Mouse (Mus musculus) midbrain, embryonic 16.5 days (tissue): Measurements from ENCODE around the gene H1fx. TPM values are rescaled to one million over a fixed set of nuclear protein-coding genes. Genes with fewer than 3 reads are reported as not detected.
"Not testable (repeated sequence)": the region's sequence is repeated elsewhere in the genome, so short reads cannot be mapped to it uniquely, and the experiment has no call there.

Experiments used
- ATAC-seq: fragments of 200-750 bp; cut with Nextera tagmentation; 2 replicates; pipeline ENCODE4 v1.8.0; 2017; ENCODE audit warnings: moderate TSS enrichment
- H3K27ac ChIP-seq: fragments of 300-500 bp; sonication (generic); 2 replicates; pipeline ENCODE4 v1.5.1; 2014; ENCODE audit warnings: mild to moderate bottlenecking, low read length, mixed read lengths
- H3K27me3 ChIP-seq: fragments of 300-500 bp; sonication (generic); 2 replicates; pipeline ENCODE4 v1.6.1; 2014; ENCODE audit warnings: low read depth, low read length, mixed read lengths; ENCODE audit not compliant: control insufficient read depth, insufficient read depth
- H3K36me3 ChIP-seq: fragments of 300-500 bp; sonication (generic); 2 replicates; pipeline ENCODE4 v1.6.1; 2014; ENCODE audit warnings: mild to moderate bottlenecking, low read length, moderate library complexity, mixed read lengths; ENCODE audit not compliant: control insufficient read depth, insufficient read depth
- H3K4me1 ChIP-seq: fragments of 300-500 bp; sonication (generic); 2 replicates; pipeline ENCODE4 v1.6.1; 2014; ENCODE audit warnings: mild to moderate bottlenecking, low read length, mixed read lengths; ENCODE audit not compliant: control insufficient read depth, insufficient read depth
- H3K4me2 ChIP-seq: fragments of 300-500 bp; sonication (generic); 2 replicates; pipeline ENCODE4 v1.6.1; 2014; ENCODE audit warnings: mild to moderate bottlenecking, low read length, mixed read lengths
- H3K4me3 ChIP-seq: fragments of 300-500 bp; sonication (generic); 2 replicates; pipeline ENCODE4 v1.5.1; 2014; ENCODE audit warnings: low read depth, mild to moderate bottlenecking, low read length, moderate library complexity, mixed read lengths
- H3K9ac ChIP-seq: fragments of 300-500 bp; sonication (generic); 2 replicates; pipeline ENCODE4 v1.6.1; 2014; ENCODE audit warnings: low read depth, low read length, mixed read lengths
- H3K9me3 ChIP-seq: fragments of 300-500 bp; sonication (generic); replicated peaks from 2 replicates; pipeline ENCODE4 v1.6.1; 2014; ENCODE audit warnings: mild to moderate bottlenecking, low read length, mixed read lengths; ENCODE audit not compliant: control insufficient read depth, poor library complexity, severe bottlenecking
- WGBS: fragments of 180-500 bp; shearing (Covaris S2); extraction: QIAGEN DNeasy Blood & Tissue Kit; methylation state at CpG from one replicate; pipeline ENCODE4 v1.1.7; 2014; 5-methylcytosine and 5-hydroxymethylcytosine counted together
- polyA plus RNA-seq: library from polyadenylated mRNA; unstranded; fragments of >200 nt; fragmentation: Nextera tagmentation; extraction: Ambion mirVana; gene quantifications from 2 replicates; pipeline ENCODE4 v1.2.1, GENCODE M21; 2015

The H1fx gene
- polyA plus RNA-seq, 1 experiment from 2014 or later, result 13.5 TPM

DNA sequence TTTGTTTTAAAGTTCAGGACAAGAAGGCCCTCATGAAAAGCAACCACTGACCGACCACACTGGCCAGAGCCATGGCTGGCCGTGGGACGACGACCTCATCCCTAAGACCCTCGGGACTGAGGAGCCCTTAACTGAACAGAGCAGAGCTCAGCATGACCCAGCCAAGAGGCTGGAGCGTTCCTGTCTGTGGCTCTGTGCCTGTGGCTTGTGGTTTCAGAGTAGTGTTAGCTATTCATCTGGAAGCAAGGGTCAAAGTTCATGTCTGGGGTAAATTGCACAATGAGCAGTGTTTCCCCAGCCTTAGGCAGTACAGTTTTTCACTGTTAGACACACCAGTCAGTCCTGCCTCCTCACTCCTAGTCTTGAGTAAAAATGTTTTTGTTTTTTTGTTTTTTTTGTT lies 11.3 kb upstream of the H1fx start:
- Histone ChIP-seq H3K9ac (no peak overlapping the region), H3K4me1 (peaks cover 21% of the 10 kb centered on the region), H3K4me2 (no peak overlapping the region), H3K27me3 (no peaks in the 10 kb centered on the region), H3K4me3 (no peak overlapping the region), H3K36me3 (no peaks in the 10 kb centered on the region), H3K27ac (0 out of 2 replicates have a peak overlapping the region, but pooled peaks have one; percentile 41), H3K9me3 (no peaks in the 10 kb centered on the region)
- WGBS, result 15% methylated on average over 6 of the region's 6 CpGs
- no peak for ATAC-seq

DNA sequence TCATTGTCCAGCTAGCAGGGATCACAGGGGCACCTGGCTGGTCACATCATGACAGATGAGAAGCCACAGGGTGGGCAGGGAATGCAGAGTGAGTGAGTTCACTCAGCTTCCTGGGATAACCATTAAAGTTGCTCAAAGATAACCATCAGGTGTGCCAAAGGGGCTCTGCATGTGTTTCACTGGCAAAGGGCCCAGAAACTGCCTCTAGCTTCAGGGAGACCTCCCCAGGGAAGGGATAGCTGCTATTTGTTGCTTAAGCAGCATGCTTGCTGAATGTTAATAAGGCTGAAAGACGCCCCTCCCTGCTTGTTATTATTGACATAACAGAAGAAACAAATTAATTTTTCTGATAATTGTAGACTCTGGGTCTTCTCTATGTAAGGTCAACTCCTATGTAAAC lies 10.4 kb upstream of the H1fx start:
- H3K4me1 ChIP-seq, result peaks cover 21% of the 10 kb centered on the region
- H3K9ac ChIP-seq, result no peak overlapping the region
- H3K36me3 ChIP-seq, result no peaks in the 10 kb centered on the region
- H3K27me3 ChIP-seq, result no peaks in the 10 kb centered on the region
- WGBS, result 50% methylated on average over 1 of the region's 1 CpGs
- ATAC-seq, result no peak
- H3K27ac ChIP-seq, result no peak overlapping the region
- H3K9me3 ChIP-seq, result no peaks in the 10 kb centered on the region
- H3K4me2 ChIP-seq, result no peak overlapping the region
- H3K4me3 ChIP-seq, result no peak overlapping the region

- no peak overlapping the region for H3K4me2 ChIP-seq
- H3K4me1 ChIP-seq, result peaks cover 21% of the 10 kb centered on the region
- no peaks in the 10 kb centered on the region for H3K27me3 ChIP-seq
- no peaks in the 10 kb centered on the region for H3K36me3 ChIP-seq
- H3K27ac ChIP-seq, result no peak overlapping the region
- H3K9me3 ChIP-seq, result no peaks in the 10 kb centered on the region
- H3K9ac ChIP-seq, result no peak overlapping the region
- WGBS, result 76% methylated on average over 4 of the region's 4 CpGs
- H3K4me3 ChIP-seq, result no peak overlapping the region
- no peak for ATAC-seq
Measured at GRCm38 (mm10) chr6:87991216-87991615, 9.8 kb upstream of the H1fx start.

GRCm38 (mm10) chr6:87982506-87982905 lies 1.1 kb upstream of the H1fx start:
- Histone ChIP-seq H3K4me2 (peak overlapping the region; percentile 71), H3K9me3 (no peaks in the 10 kb centered on the region), H3K4me1 (peaks cover 17% of the 10 kb centered on the region), H3K27me3 (no peaks in the 10 kb centered on the region), H3K27ac (peak overlapping the region; percentile 93; the same call in 1 of the 2 replicates), H3K36me3 (no peaks in the 10 kb centered on the region; the same call in 1 of the 2 replicates), H3K4me3 (peak overlapping the region; percentile 97), H3K9ac (peak overlapping the region; percentile 93)
- 67% methylated on average over 9 of the region's 9 CpGs for WGBS
- ATAC-seq, result no peak

- Histone ChIP-seq H3K4me3 (peak overlapping the region; percentile 97), H3K9me3 (no peaks in the 10 kb centered on the region), H3K36me3 (no peaks in the 10 kb centered on the region; the same call in 1 of the 2 replicates), H3K9ac (peak overlapping the region; percentile 93), H3K27ac (peak overlapping the region; percentile 93), H3K4me1 (peaks cover 17% of the 10 kb centered on the region), H3K4me2 (peak overlapping the region; percentile 71), H3K27me3 (no peaks in the 10 kb centered on the region)
- ATAC-seq, result peak; percentile 70
- WGBS, result under 1% methylated on average over 48 of the region's 56 CpGs
Measured at GRCm38 (mm10) chr6:87981030-87981485, 379 bp downstream of the H1fx start.

DNA sequence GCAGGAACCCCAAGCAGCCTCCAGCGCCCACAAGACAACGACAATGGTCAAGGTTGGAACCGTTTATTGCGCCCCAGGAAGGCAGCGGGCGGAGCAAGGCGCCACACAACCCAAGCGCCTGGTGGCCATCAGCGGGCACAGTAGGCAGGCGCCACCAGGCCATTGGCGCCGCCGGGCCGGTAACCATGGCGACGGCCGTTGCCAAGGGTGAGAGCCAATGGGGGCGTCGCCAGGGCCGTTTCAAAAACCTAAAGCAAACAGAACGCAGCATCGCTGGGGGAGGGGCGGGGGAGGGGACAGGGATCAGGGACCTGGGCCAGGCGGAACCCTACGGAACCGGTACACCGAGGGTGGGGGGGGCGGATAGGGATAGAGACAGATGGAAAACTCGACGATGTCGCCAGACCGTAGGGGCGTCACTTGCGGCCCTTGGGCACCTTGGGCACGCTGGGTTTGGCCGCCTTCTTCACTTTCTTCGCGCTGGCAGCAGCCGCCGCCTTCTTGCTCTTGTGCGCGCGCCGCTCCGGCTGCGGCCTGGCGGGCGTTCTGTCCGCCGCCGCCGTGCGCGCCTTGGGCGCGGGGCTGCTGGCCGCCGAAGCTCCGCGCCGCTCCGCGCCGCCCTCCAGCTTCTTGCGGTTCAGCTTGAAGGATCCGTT lies 935 bp downstream of the H1fx start:
- 0% methylated on average over 56 of the region's 66 CpGs for WGBS
- peak overlapping the region; percentile 93 for H3K9ac ChIP-seq
- peaks cover 17% of the 10 kb centered on the region for H3K4me1 ChIP-seq
- ATAC-seq, result peak; percentile 93
- H3K27ac ChIP-seq, result peak overlapping the region; percentile 93
- H3K4me3 ChIP-seq, result peak overlapping the region; percentile 97
- H3K9me3 ChIP-seq, result no peaks in the 10 kb centered on the region
- peak overlapping the region; percentile 71 for H3K4me2 ChIP-seq
- H3K27me3 ChIP-seq, result no peaks in the 10 kb centered on the region
- no peaks in the 10 kb centered on the region; the same call in 1 of the 2 replicates for H3K36me3 ChIP-seq

DNA sequence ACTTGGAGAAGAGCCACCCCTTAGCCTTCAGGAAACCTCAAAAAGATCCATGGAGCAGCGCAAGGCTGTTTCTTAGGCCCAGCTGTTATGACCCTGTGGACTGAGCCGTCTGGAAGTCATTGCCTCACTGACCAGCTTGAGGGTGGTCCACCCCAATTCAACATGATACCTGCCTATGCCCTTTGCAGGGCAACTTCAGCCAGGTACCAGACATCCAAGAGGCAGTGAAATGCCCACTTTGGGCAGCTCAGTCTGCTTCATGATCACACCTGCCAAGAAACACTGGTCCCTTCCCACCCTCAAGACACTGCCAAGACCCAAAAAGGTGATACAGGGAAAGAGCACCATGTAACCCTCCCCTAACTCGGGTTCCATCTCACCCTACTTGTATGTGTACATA lies 1.7 kb downstream of the H1fx start:
- H3K4me3 ChIP-seq, result peak overlapping the region; percentile 97
- no peaks in the 10 kb centered on the region for H3K9me3 ChIP-seq
- WGBS, result 62% methylated on average over 3 of the region's 3 CpGs
- H3K4me1 ChIP-seq, result peaks cover 17% of the 10 kb centered on the region
- no peak overlapping the region for H3K9ac ChIP-seq
- H3K27ac ChIP-seq, result peak overlapping the region; percentile 93
- no peaks in the 10 kb centered on the region for H3K27me3 ChIP-seq
- H3K4me2 ChIP-seq, result peak overlapping the region; percentile 71
- no peaks in the 10 kb centered on the region for H3K36me3 ChIP-seq
- 0 out of 2 replicates have a peak, but pooled peaks have one; percentile 9 for ATAC-seq

- Histone ChIP-seq H3K36me3 (no peaks in the 10 kb centered on the region), H3K4me1 (no peaks in the 10 kb centered on the region), H3K9ac (no peak overlapping the region), H3K27ac (no peak overlapping the region), H3K4me3 (no peak overlapping the region), H3K4me2 (no peak overlapping the region), H3K27me3 (no peaks in the 10 kb centered on the region), H3K9me3 (no peaks in the 10 kb centered on the region)
- 20% methylated on average over 2 of the region's 2 CpGs for WGBS
- ATAC-seq, result no peak
Measured at GRCm38 (mm10) chr6:87970041-87970440, 11.4 kb downstream of the H1fx start.

- H3K4me2 ChIP-seq, result not testable (repeated sequence)
Measured at GRCm38 (mm10) chr6:87962457-87962856, 19.0 kb downstream of the H1fx start.

More at GRCm38 (mm10) chr6:87962457-87962856, 19.0 kb downstream of the H1fx start:
- WGBS, result 68% methylated on average over 4 of the region's 4 CpGs
- H3K9me3 ChIP-seq, H3K9ac ChIP-seq, H3K27ac ChIP-seq, H3K36me3 ChIP-seq, ATAC-seq, H3K27me3 ChIP-seq, H3K4me1 ChIP-seq, H3K4me3 ChIP-seq: not testable (repeated sequence)
